Mouse (Mus musculus) hindbrain, postnatal 0 days (tissue): Measurements from ENCODE around the gene Gadd45b. TPM values are rescaled to one million over a fixed set of nuclear protein-coding genes. Genes with fewer than 3 reads are reported as not detected.

Experiments used
- ATAC-seq: fragments of 200-750 bp; cut with Nextera tagmentation; 2 replicates; pipeline ENCODE4 v1.8.0; 2017; ENCODE audit warnings: mild to moderate bottlenecking, moderate TSS enrichment, moderate library complexity
- DNase-seq: peaks from one replicate; pipeline ENCODE4 v3.0.0-alpha.2; 2015; ENCODE audit warnings: low spot score
- H3K27ac ChIP-seq: fragments of 300-500 bp; sonication (generic); 2 replicates; pipeline ENCODE4 v1.5.1; 2014; ENCODE audit warnings: mild to moderate bottlenecking
- H3K27me3 ChIP-seq: fragments of 300-500 bp; sonication (generic); 2 replicates; pipeline ENCODE4 v1.6.1; 2014; ENCODE audit warnings: low read length, mixed read lengths; ENCODE audit not compliant: insufficient read depth
- H3K36me3 ChIP-seq: fragments of 300-500 bp; sonication (generic); 2 replicates; pipeline ENCODE4 v1.6.1; 2014; ENCODE audit warnings: low read length, mixed read lengths; ENCODE audit not compliant: insufficient read depth
- H3K4me1 ChIP-seq: fragments of 300-500 bp; sonication (generic); 2 replicates; pipeline ENCODE4 v1.6.1; 2014; ENCODE audit warnings: antibody characterized with exemption, low read length, mixed read lengths; ENCODE audit not compliant: insufficient read depth
- H3K4me2 ChIP-seq: fragments of 300-500 bp; sonication (generic); 2 replicates; pipeline ENCODE4 v1.6.1; 2014; ENCODE audit warnings: low read depth, mild to moderate bottlenecking, low read length, moderate library complexity, mixed read lengths
- H3K4me3 ChIP-seq: fragments of 300-500 bp; sonication (generic); 2 replicates; pipeline ENCODE4 v1.5.1; 2014; ENCODE audit warnings: low read length
- H3K9ac ChIP-seq: fragments of 300-500 bp; sonication (generic); replicated peaks from 2 replicates; pipeline ENCODE4 v1.6.1; 2014; ENCODE audit warnings: mild to moderate bottlenecking, low read length, moderate library complexity, mixed read lengths
- H3K9me3 ChIP-seq: fragments of 300-500 bp; sonication (generic); 2 replicates; pipeline ENCODE4 v1.6.1; 2016; ENCODE audit warnings: low read length, mixed read lengths
- CTCF ChIP-seq: IDR thresholded peaks from 2 replicates; pipeline ENCODE4 v1.5.1; 2016; ENCODE audit warnings: antibody characterized with exemption, control low read depth, low read depth
- WGBS: fragments of 180-500 bp; shearing (Covaris S2); extraction: QIAGEN DNeasy Blood & Tissue Kit; methylation state at CpG from one replicate; pipeline ENCODE4 v1.1.7; 2014; 5-methylcytosine and 5-hydroxymethylcytosine counted together
- polyA plus RNA-seq: library from polyadenylated mRNA; unstranded; fragments of >200 nt; fragmentation: Nextera tagmentation; extraction: Ambion mirVana; gene quantifications from 2 replicates; pipeline ENCODE4 v1.2.1, GENCODE M21; 2015
- total RNA-seq: library from RNA; depleted of rRNA; stranded (reverse); fragments of >200 nt; gene quantifications from 2 replicates; pipeline ENCODE4 v1.2.3, GENCODE M21; 2014

The Gadd45b gene
- total and polyA plus RNA-seq, 2 experiments from 2014 or later: 8.2 to 8.6 TPM

DNA sequence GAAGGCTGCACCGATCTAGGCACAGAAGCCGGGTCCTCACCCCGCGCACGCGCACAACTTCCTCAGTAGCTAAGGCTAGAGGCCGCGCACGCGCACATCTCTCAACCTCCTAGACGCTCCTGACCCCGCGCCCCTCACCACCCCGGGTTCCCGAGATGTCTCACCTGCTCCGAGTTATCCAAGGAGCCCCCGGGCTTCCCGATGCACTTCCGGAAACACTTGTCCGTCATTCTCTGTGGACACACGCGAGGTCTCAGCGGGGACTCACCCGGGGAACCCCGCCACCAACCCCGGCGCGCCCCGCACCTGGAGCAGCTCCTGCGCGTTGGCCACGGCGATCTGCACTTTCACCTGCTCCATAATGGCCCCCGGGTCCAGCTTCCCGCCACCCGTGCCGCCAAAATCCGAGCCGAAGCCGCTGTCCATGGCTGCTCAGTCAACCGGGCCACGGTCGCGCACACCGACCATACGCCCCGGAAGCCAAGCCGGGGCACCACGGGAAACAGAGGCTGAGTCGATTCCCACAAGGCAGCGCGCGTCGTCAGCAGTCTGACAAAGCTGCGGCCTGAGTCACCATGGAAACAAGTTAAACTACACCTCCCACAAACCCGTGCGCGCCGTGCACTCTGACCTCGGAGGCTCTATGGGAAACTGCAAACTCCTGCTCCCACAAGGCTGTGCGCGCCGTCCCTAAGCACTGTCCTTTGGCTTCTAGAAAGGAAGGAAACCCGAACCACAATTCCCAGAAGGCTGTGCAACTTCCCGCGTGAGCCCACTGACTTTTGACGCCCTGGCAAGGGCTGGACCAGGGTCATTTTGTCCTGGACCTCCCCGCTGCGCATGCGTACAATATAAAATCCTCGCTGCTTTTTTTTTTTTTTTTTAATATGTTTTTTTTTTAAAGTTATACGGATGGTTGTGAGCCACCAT lies 29.3 kb upstream of the Gadd45b start, which contains the start of gene Timm13:
Gene Timm13 (minus strand): TSS at position 652 of the 930 bp plus-strand sequence.
- Histone ChIP-seq H3K27me3 (no peaks in the 10 kb centered on the region), H3K4me1 (0 out of 2 replicates have a peak, but pooled peaks cover 3% of the 10 kb centered on the region), H3K9me3 (no peaks in the 10 kb centered on the region), H3K9ac (peak within 1 kb of the TSS; percentile 78), H3K4me3 (peak within 1 kb of the TSS; percentile 84), H3K27ac (peak within 1 kb of the TSS; percentile 91), H3K4me2 (peak within 1 kb of the TSS; percentile 81), H3K36me3 (peaks cover 31% of the 10 kb centered on the region; the same call in 1 of the 2 replicates)
- WGBS: under 1% methylated on average over 72 of the region's 72 CpGs
- no peak for TF ChIP-seq CTCF
- peak; percentile 96 for ATAC-seq
- peak; percentile 100 for DNase-seq

DNA sequence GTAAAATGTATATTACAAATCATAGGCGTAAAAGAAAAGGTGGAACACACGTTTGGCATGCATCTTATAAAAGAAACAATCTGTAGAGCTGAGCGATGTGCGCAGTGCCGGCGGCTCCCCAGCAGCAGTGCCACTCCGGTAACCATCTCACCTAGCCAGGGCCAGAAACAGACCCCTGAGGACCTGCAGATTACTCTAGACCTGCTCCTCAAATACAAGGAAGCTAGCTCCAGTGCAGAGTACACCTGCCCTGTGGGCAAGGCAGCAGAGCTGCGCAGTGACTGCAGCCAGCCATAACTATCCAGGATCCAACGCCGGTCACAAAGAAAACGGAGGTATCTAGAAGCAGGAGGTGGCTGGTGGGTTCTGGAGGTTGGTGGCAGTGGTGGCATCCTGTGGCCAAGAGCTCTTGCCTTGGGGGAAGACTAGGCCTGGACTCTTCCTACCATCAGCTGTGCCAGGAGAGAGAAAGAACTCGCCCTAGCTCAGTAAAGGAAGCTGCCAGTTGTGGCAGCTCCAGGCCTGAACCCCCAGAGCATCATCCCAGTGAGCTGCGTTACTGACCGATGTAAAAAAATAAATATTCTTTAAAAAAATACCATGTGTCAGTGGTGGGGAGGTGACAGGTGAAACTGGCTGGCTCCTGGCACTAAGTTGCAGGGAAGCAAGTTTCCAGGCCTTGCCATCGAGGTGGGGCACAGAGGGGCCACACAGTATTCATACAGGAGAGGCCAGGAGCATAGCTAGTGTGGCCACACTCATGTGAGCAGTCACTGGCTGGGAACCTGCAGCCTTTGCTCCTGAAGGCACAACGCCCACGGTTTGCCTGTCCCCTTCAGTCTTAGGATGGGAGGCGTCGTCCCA lies 28.2 kb upstream of the Gadd45b start:
- Histone ChIP-seq H3K27me3 (no peaks in the 10 kb centered on the region), H3K36me3 (peaks cover 40% of the 10 kb centered on the region), H3K9ac (peak overlapping the region; percentile 30; the same call in 1 of the 2 replicates), H3K27ac (peak overlapping the region; percentile 91; the same call in 1 of the 2 replicates), H3K4me1 (0 out of 2 replicates have a peak, but pooled peaks cover 3% of the 10 kb centered on the region), H3K4me2 (peak overlapping the region; percentile 81; the same call in 1 of the 2 replicates), H3K9me3 (no peaks in the 10 kb centered on the region), H3K4me3 (no peak overlapping the region)
- ATAC-seq (no peak), DNase-seq (no peak)
- no peak for TF ChIP-seq CTCF
- WGBS: 91% methylated on average over 19 of the region's 19 CpGs

DNA sequence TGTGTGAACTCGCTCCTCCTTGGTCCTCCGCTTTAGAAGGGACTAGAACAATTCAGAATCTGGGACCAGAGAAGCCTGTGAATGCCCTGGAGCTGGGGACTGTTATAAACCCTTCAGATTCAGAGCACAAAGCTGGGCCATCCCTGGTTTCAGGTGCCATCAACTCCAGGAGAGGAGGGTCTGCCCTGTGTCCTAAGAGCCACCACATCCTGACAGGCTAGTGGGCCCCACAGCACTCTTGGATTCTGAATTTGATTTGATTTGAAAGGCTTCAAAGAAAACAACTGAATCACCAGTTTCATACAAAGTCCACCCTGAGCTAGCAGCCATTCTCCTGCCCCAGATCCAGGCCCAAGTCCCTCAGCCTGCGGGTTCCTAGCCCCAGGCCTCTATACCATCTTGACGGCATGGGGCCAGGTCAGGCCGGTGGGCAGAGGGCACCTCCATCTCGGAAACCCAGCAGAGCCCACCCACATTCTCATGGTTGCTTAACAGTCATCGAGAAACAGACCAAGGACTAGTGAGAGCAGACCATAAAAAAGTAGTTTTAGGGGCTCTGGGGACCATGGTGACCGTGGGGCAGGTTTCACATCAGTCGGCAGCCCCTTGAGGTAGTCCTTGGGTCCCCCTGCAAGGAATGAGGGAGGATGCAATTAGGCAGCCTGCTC lies 27.5 kb upstream of the Gadd45b start:
- H3K4me3 ChIP-seq: no peak overlapping the region
- 0 out of 2 replicates have a peak, but pooled peaks cover 3% of the 10 kb centered on the region for H3K4me1 ChIP-seq
- no peak for TF ChIP-seq CTCF
- H3K27me3 ChIP-seq: no peaks in the 10 kb centered on the region
- H3K4me2 ChIP-seq: no peak overlapping the region
- H3K9ac ChIP-seq: no peak overlapping the region
- DNase-seq: no peak
- H3K9me3 ChIP-seq: no peaks in the 10 kb centered on the region
- WGBS: 93% methylated on average over 9 of the region's 9 CpGs
- H3K27ac ChIP-seq: no peak overlapping the region
- H3K36me3 ChIP-seq: peaks cover 40% of the 10 kb centered on the region
- ATAC-seq: no peak

DNA sequence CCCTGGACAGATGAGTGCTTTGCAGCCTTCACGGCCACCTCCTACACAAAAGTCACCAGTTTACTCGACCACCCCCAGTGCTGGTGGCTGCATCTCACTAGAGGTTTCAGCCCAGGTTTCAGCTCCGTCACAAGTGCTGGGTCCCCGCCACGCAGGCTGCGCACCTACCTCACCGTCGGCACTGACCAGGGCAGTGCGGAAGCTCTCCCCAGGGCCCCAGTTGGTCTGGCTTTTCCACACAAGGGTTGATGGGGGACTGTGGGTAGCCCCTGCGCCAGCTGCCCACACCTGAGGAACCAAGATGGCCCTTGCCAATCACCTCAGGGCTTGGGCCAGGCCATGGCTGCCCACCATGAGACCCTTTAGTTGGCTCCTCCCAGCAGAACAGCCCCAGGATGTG lies 26.6 kb upstream of the Gadd45b start:
- TF ChIP-seq CTCF: no peak
- H3K27ac ChIP-seq: no peak overlapping the region
- no peak overlapping the region for H3K9ac ChIP-seq
- no peaks in the 10 kb centered on the region for H3K27me3 ChIP-seq
- DNase-seq (no peak), ATAC-seq (no peak)
- 0 out of 2 replicates have a peak, but pooled peaks cover 3% of the 10 kb centered on the region for H3K4me1 ChIP-seq
- 90% methylated on average over 10 of the region's 10 CpGs for WGBS
- H3K4me3 ChIP-seq: no peak overlapping the region
- no peak overlapping the region for H3K4me2 ChIP-seq
- no peaks in the 10 kb centered on the region for H3K9me3 ChIP-seq
- H3K36me3 ChIP-seq: peaks cover 40% of the 10 kb centered on the region

DNA sequence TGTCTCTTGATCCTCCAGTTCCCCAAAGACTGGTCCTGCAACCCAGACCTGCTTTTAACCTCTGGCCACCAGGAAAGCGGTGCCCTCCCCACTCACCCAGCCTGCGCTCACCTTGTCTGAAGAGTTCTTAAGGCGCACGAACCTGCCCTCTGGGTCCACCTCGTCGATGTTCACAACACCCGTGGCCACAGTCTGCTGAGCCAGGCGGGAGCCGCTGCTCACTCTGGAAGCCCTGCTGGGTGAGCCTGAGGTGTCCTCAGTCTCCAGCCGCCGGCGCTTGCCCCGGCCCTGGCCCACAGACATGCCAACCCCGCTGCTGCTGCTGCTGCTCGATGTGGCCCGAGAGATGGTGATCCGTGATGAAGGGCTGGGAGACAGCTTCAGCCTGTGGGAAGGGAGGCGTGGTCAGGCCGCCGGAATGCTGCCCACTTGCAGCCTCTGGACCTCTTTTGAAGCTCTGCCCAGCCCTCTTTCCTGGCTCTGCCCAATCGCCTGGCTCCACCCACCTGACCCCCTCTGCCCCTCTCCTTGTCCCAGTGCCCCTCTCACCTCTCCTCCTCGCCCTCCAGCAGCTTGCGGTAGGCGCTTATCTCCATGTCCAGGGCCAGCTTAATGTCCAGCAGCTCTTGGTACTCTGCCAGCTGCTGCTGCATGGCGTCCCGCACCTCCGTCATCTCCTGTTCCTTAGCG lies 25.7 kb upstream of the Gadd45b start:
- Histone ChIP-seq H3K36me3 (peaks cover 40% of the 10 kb centered on the region), H3K27ac (no peak overlapping the region), H3K9ac (no peak overlapping the region), H3K4me3 (no peak overlapping the region), H3K4me1 (no peaks in the 10 kb centered on the region), H3K27me3 (no peaks in the 10 kb centered on the region), H3K9me3 (no peaks in the 10 kb centered on the region), H3K4me2 (no peak overlapping the region)
- DNase-seq (no peak), ATAC-seq (no peak)
- no peak for TF ChIP-seq CTCF
- 83% methylated on average over 27 of the region's 28 CpGs for WGBS
